Mouse (Mus musculus) embryonic facial prominence, embryonic 14.5 days (tissue): Measurements from ENCODE around the gene Borcs5. TPM values are rescaled to one million over a fixed set of nuclear protein-coding genes. Genes with fewer than 3 reads are reported as not detected.

ENCODE experiments used
- ATAC-seq: fragments of 200-750 bp; cut with Nextera tagmentation; 2 replicates; pipeline ENCODE4 v1.8.0; 2017; ENCODE audit warnings: low read depth, moderate number of reproducible peaks, moderate TSS enrichment
- DNase-seq: peaks from one replicate; pipeline ENCODE4 v3.0.0-alpha.2; 2015; ENCODE audit warnings: low spot score
- H3K27ac ChIP-seq: fragments of 300-500 bp; sonication (generic); replicated peaks from 2 replicates; pipeline ENCODE4 v1.5.1; 2014; ENCODE audit warnings: low read depth, mild to moderate bottlenecking, low read length, moderate library complexity
- H3K27me3 ChIP-seq: fragments of 300-500 bp; sonication (generic); replicated peaks from 2 replicates; pipeline ENCODE4 v1.6.1; 2014; ENCODE audit warnings: low read length; ENCODE audit not compliant: control insufficient read depth, insufficient read depth
- H3K36me3 ChIP-seq: fragments of 300-500 bp; sonication (generic); 2 replicates; pipeline ENCODE4 v1.6.1; 2014; ENCODE audit warnings: low read length, mixed read lengths; ENCODE audit not compliant: control insufficient read depth, insufficient read depth
- H3K4me1 ChIP-seq: fragments of 300-500 bp; sonication (generic); 2 replicates; pipeline ENCODE4 v1.6.1; 2014; ENCODE audit warnings: antibody characterized with exemption, low read length; ENCODE audit not compliant: control insufficient read depth, insufficient read depth
- H3K4me2 ChIP-seq: fragments of 300-500 bp; sonication (generic); 2 replicates; pipeline ENCODE4 v1.6.1; 2014; ENCODE audit warnings: low read depth, mild to moderate bottlenecking, low read length, moderate library complexity, mixed read lengths
- H3K4me3 ChIP-seq: fragments of 300-500 bp; sonication (generic); 2 replicates; pipeline ENCODE4 v1.5.1; 2014; ENCODE audit warnings: low read depth, mild to moderate bottlenecking, low read length
- H3K9ac ChIP-seq: fragments of 300-500 bp; sonication (generic); 2 replicates; pipeline ENCODE4 v1.6.1; 2014; ENCODE audit warnings: low read depth, mild to moderate bottlenecking, low read length, moderate library complexity, mixed read lengths
- H3K9me3 ChIP-seq: fragments of 300-500 bp; sonication (generic); 2 replicates; pipeline ENCODE4 v1.6.1; 2016; ENCODE audit warnings: low read length; ENCODE audit not compliant: control insufficient read depth
- WGBS: fragments of 180-500 bp; shearing (Covaris S2); extraction: QIAGEN DNeasy Blood & Tissue Kit; methylation state at CpG from one replicate; pipeline ENCODE4 v1.1.7; 2014; 5-methylcytosine and 5-hydroxymethylcytosine counted together
- polyA plus RNA-seq: library from polyadenylated mRNA; unstranded; fragments of >200 nt; fragmentation: Nextera tagmentation; extraction: Ambion mirVana; gene quantifications from 2 replicates; pipeline ENCODE4 v1.2.1, GENCODE M21; 2014

Gene Borcs5
- polyA plus RNA-seq, 1 experiment from 2014 or later = 18.0 TPM

- no peak overlapping the region for H3K27ac ChIP-seq
- 85% methylated on average over 3 of the region's 3 CpGs for WGBS
- no peak overlapping the region for H3K9ac ChIP-seq
- H3K9me3 ChIP-seq = no peaks in the 10 kb centered on the region
- H3K4me3 ChIP-seq = no peak overlapping the region
- H3K27me3 ChIP-seq = no peaks in the 10 kb centered on the region
- H3K4me1 ChIP-seq = peaks cover 16% of the 10 kb centered on the region
- no peak overlapping the region for H3K4me2 ChIP-seq
- DNase-seq = no peak
- no peaks in the 10 kb centered on the region for H3K36me3 ChIP-seq
- no peak for ATAC-seq
Measured at GRCm38 (mm10) chr6:134605196-134605595, 34.1 kb upstream of the Borcs5 start.

GRCm38 (mm10) chr6:134606540-134606939 is 32.8 kb upstream of the Borcs5 start:
- ATAC-seq (no peak), DNase-seq (peak; percentile 21)
- 39% methylated on average over 6 of the region's 6 CpGs for WGBS
- peaks cover 16% of the 10 kb centered on the region for H3K4me1 ChIP-seq
- H3K36me3 ChIP-seq = no peaks in the 10 kb centered on the region
- no peak overlapping the region for H3K4me2 ChIP-seq
- no peak overlapping the region for H3K9ac ChIP-seq
- no peaks in the 10 kb centered on the region for H3K27me3 ChIP-seq
- H3K4me3 ChIP-seq = no peak overlapping the region
- no peaks in the 10 kb centered on the region for H3K9me3 ChIP-seq
- peak overlapping the region; percentile 63 for H3K27ac ChIP-seq

- Histone ChIP-seq H3K27ac (peak overlapping the region; percentile 63), H3K4me2 (no peak overlapping the region), H3K4me1 (peaks cover 10% of the 10 kb centered on the region), H3K9me3 (no peaks in the 10 kb centered on the region), H3K4me3 (no peak overlapping the region), H3K27me3 (no peaks in the 10 kb centered on the region), H3K36me3 (no peaks in the 10 kb centered on the region), H3K9ac (no peak overlapping the region)
- ATAC-seq (no peak), DNase-seq (peak; percentile 79)
- WGBS = 44% methylated on average over 9 of the region's 9 CpGs
Measured at GRCm38 (mm10) chr6:134606949-134607746, 32.2 kb upstream of the Borcs5 start.

- H3K27ac ChIP-seq = no peak overlapping the region
- H3K36me3 ChIP-seq = no peaks in the 10 kb centered on the region
- DNase-seq (no peak), ATAC-seq (no peak)
- H3K4me3 ChIP-seq = no peak overlapping the region
- no peaks in the 10 kb centered on the region for H3K9me3 ChIP-seq
- no peak overlapping the region for H3K4me2 ChIP-seq
- no peaks in the 10 kb centered on the region for H3K27me3 ChIP-seq
- no peak overlapping the region for H3K9ac ChIP-seq
- 75% methylated on average over 9 of the region's 9 CpGs for WGBS
- H3K4me1 ChIP-seq = peaks cover 10% of the 10 kb centered on the region
Measured at GRCm38 (mm10) chr6:134610380-134610779, 28.9 kb upstream of the Borcs5 start.

- Histone ChIP-seq H3K36me3 (no peaks in the 10 kb centered on the region), H3K27me3 (no peaks in the 10 kb centered on the region), H3K9me3 (no peaks in the 10 kb centered on the region), H3K9ac (no peak overlapping the region), H3K4me3 (no peak overlapping the region), H3K4me1 (peaks cover 1% of the 10 kb centered on the region; the same call in 1 of the 2 replicates), H3K4me2 (no peak overlapping the region), H3K27ac (no peak overlapping the region)
- WGBS = 70% methylated on average over 13 of the region's 13 CpGs
- ATAC-seq (no peak), DNase-seq (no peak)
Measured at GRCm38 (mm10) chr6:134611896-134612295, 27.4 kb upstream of the Borcs5 start.

- WGBS = 72% methylated on average over 4 of the region's 4 CpGs
- Histone ChIP-seq H3K4me1 (no peaks in the 10 kb centered on the region), H3K4me3 (no peak overlapping the region), H3K9ac (no peak overlapping the region), H3K27me3 (no peaks in the 10 kb centered on the region), H3K36me3 (no peaks in the 10 kb centered on the region), H3K27ac (no peak overlapping the region), H3K9me3 (no peaks in the 10 kb centered on the region), H3K4me2 (no peak overlapping the region)
- peak; percentile 20; the same call in 1 of the 2 replicates for ATAC-seq
- no peak for DNase-seq
Measured at GRCm38 (mm10) chr6:134614322-134614721, 25.0 kb upstream of the Borcs5 start.

- Histone ChIP-seq H3K36me3 (no peaks in the 10 kb centered on the region), H3K4me2 (peak overlapping the region; percentile 13; the same call in 1 of the 2 replicates), H3K9ac (no peak overlapping the region), H3K27me3 (no peaks in the 10 kb centered on the region), H3K9me3 (no peaks in the 10 kb centered on the region), H3K27ac (no peak overlapping the region), H3K4me1 (no peaks in the 10 kb centered on the region), H3K4me3 (no peak overlapping the region)
- DNase-seq = peak; percentile 91
- WGBS = 13% methylated on average over 16 of the region's 16 CpGs
- peak; percentile 65; the same call in 1 of the 2 replicates for ATAC-seq
Measured at GRCm38 (mm10) chr6:134614723-134615648, 24.3 kb upstream of the Borcs5 start.

GRCm38 (mm10) chr6:134617589-134617988 is 21.7 kb upstream of the Borcs5 start:
- no peak overlapping the region for H3K27ac ChIP-seq
- no peak for DNase-seq
- H3K4me2 ChIP-seq = no peak overlapping the region
- H3K9ac ChIP-seq = no peak overlapping the region
- no peaks in the 10 kb centered on the region for H3K27me3 ChIP-seq
- no peak overlapping the region for H3K4me3 ChIP-seq
- H3K4me1 ChIP-seq = no peaks in the 10 kb centered on the region
- no peak for ATAC-seq
- no peaks in the 10 kb centered on the region for H3K9me3 ChIP-seq
- no peaks in the 10 kb centered on the region for H3K36me3 ChIP-seq
- 45% methylated on average over 3 of the region's 3 CpGs for WGBS
